Mouse (Mus musculus) telencephalon, adult 2 months (tissue): ENCODE measurements around the gene Smarcd1.

Source experiments
- DNase-seq: peaks from one replicate; pipeline ENCODE4 v3.0.0-alpha.2; 2011; ENCODE audit warnings: low read depth, low spot score

Smarcd1 gene

GRCm38 (mm10) chr15:99701999-99702900, at the start of gene Smarcd1:
TSS of gene Smarcd1 (plus strand) at chr15:99702129.
- peak; percentile 92 for DNase-seq

GRCm38 (mm10) chr15:99653291-99653690, 48.6 kb upstream of the Smarcd1 start:
- DNase-seq: no peak

DNA sequence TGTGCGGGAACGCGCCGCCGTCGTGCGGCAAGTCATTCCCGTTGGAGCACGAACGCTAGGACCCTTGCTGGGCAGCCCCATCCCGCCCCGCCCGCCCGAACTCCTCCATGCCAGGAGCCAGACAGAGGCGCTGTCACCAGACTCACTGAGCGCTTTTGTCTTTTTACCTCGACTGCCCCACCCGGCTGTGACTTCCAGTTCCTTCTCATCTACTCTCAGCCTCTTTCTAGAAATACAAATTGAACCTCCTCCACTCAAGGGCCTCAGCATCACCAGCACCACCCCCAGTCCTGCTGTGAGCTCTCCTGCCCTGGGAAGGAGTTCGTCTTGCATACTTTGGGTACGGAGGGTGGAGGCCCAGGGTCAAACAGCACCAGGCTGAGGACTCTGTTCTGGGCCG, 48.1 kb upstream of the Smarcd1 start:
- no peak for DNase-seq

- no peak for DNase-seq
Observed at GRCm38 (mm10) chr15:99655956-99656355, 46.0 kb upstream of the Smarcd1 start.

DNA sequence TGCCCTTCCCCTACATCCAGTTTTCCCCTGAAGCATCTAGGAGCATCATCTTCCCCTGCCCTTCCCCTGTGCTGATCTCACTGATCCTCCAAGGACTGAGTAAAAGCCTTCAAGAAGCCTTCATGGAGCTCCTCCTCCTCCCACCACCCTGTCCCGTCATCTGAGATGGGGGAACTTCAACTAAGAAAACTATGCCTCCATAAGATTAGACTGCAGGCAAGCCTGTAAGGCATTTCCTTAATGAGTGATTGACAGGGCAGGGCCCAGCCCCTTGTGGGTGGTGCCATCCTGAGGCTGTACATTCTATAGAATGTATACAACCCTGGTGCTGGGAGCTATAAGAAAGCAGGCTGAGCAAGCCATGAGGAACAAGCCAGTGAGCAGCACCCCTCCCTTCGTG, 43.5 kb upstream of the Smarcd1 start:
- DNase-seq: no peak

- DNase-seq: no peak
Observed at GRCm38 (mm10) chr15:99661121-99661830, 40.7 kb upstream of the Smarcd1 start.

DNA sequence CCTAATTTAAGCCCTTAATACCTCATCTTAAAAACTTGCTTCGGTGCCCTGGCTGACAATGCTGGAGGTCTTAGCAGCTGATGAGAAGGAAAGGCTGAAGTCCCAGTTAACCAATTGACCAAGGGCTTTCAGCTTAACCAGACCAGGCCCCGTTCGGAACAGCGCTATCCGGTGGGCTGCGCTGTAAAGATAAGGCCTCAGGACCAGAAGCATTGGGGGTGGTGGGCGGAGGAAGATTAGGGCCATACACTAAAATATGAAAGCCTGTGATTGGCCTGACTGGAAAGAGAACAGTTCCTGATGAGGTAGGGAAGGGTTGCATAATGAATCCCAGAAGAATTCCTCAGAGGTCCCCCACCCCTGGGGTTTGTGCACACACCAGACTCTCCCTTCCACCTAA, 39.6 kb upstream of the Smarcd1 start:
- DNase-seq: no peak

DNA sequence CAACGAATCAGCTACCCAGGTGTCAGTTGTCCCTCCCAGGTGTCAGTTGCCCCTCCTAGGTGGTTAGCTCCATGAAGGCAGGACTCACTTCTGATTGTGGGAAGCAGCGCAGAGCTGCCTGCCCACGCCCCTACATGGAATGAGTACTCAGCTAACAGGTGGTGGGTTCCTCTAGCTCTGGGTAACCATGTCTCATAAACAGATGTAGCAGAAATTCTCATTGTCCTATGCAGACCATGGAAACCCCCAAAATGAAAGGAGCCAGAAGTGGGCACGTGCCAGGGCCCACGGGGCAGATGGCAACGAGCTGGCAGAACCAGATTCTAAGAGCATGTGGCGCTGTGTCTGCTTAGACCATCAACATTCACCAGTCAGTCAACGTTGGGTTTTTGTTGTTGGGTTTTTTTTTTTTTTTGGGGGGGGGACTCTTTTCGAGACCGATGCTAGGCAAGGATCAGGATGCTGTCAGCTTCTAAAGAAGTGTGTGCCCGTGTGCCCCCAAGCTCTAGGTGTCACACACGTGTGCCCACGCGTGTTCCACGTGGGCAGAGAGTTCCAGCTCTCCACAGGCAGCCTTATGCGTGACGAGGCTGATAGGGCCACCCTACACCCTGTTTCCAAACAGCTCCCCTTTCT, 37.8 kb upstream of the Smarcd1 start:
- no peak for DNase-seq

- peak; percentile 84 for DNase-seq
Observed at GRCm38 (mm10) chr15:99664600-99665451, 37.1 kb upstream of the Smarcd1 start.

GRCm38 (mm10) chr15:99667544-99667943, 34.4 kb upstream of the Smarcd1 start:
- DNase-seq: no peak

- DNase-seq: no peak
Observed at GRCm38 (mm10) chr15:99668881-99669280, 33.0 kb upstream of the Smarcd1 start.

- DNase-seq: no peak
Observed at GRCm38 (mm10) chr15:99669392-99669791, 32.5 kb upstream of the Smarcd1 start.

GRCm38 (mm10) chr15:99670154-99670821, 31.6 kb upstream of the Smarcd1 start, which contains the start of gene Asic1:
TSS of gene Asic1 (plus strand) at chr15:99670368.
- DNase-seq: no peak

GRCm38 (mm10) chr15:99670964-99671670, 30.8 kb upstream of the Smarcd1 start:
- no peak for DNase-seq

DNA sequence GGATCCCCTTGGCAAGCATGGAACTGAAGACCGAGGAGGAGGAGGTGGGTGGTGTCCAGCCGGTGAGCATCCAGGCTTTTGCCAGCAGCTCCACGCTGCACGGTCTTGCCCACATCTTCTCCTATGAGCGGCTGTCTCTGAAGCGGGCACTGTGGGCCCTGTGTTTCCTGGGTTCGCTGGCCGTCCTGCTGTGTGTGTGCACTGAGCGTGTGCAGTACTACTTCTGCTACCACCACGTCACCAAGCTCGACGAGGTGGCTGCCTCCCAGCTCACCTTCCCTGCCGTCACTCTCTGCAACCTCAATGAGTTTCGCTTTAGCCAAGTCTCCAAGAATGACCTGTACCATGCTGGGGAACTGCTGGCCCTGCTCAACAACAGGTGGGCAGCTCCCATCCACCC, 30.1 kb upstream of the Smarcd1 start:
- no peak for DNase-seq

DNA sequence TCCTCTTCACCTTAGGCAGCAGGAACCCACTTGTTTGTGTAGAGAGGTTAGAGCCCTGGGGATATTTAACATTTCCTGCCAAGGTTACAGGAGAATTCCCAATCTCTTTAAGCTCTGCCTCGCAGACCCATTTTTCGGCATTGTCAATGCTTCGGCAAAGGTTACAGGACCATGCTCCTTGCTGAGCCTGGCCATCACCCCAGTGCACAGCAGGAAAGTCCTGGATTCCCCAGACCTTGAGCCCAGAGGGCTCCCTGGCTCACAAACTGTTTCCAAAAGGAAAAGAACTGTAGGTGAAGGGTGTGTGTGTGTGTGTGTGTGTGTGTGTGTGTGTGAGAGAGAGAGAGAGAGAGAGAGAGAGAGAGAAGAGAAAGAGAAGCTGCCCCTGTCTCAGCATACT, 27.1 kb upstream of the Smarcd1 start:
- DNase-seq: no peak

DNA sequence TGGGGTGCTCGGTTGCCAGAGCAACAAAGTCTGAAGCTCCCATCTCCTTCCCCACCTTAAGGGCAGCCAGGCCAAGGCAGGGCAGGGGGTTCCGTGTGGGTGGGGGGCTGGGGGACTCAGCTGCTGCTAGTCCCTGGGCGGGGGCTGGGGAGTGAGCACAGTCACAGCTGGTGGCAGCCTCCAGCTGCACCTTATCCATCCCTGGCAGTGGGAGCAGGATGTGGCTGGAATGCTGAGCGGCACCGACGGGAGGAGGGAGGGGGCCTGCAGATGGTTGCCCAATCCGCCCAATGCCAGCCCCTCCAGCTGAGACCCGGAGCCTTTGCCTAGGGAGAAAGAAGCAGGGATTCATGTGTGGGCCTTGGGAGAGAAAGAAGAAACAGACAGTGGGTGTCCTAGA, 24.8 kb upstream of the Smarcd1 start:
- DNase-seq: no peak

DNA sequence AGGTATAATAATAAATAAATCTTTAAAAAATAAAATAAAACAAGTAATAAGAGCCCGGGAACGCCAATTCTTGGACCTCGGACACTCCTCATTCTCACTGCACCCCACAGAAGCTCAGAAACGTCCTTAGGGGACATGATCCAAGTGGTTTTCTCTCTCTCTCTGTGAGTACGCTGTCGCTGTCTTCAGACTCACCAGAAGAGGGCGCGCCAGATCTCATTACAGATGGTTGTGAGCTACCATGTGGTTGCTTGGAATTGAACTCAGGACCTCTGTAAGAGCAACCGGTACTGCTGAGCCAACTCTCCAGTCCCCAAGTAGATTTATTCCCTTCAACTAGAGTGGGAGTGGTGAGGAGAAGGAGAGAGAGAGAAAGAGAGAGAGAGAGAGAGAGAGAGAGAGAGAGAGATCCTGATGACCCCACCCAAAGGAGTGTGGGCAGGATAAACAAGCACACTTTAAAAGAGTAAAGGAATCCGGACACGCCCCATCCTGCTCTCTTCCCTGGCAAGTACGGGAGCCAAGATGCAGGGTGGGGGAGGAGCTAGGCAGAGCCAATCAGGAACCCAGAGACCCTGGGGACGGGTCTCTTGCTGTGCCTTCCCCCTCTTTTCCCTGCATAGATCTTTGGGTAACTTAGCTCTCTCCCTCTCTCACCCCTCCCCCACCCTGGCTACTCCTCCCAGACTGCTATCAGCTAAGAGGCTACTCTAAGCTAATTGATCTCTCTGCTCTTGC, 23.7 kb upstream of the Smarcd1 start:
- no peak for DNase-seq

DNA sequence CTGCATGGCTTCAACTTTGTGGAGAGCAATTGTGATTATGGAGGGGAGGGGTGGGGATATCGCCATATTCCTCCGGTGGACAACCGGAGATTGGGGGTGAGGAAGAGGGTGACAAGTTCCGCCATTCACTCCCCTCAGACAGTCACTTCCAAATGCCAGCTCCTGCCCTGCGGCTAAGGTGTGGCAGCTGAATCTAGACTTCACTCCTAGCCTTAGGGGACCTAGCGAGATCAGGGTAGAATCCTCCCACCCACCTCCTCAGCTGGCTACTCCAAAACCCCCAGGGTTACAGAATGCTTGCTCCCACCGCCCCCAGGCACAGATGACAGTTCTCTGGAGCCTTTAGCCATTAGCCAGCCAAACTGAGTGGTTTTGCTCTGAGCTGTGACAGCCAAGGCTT, 22.9 kb upstream of the Smarcd1 start:
- no peak for DNase-seq
